Mouse (Mus musculus): ENCODE results near the gene Gna11.

DNA sequence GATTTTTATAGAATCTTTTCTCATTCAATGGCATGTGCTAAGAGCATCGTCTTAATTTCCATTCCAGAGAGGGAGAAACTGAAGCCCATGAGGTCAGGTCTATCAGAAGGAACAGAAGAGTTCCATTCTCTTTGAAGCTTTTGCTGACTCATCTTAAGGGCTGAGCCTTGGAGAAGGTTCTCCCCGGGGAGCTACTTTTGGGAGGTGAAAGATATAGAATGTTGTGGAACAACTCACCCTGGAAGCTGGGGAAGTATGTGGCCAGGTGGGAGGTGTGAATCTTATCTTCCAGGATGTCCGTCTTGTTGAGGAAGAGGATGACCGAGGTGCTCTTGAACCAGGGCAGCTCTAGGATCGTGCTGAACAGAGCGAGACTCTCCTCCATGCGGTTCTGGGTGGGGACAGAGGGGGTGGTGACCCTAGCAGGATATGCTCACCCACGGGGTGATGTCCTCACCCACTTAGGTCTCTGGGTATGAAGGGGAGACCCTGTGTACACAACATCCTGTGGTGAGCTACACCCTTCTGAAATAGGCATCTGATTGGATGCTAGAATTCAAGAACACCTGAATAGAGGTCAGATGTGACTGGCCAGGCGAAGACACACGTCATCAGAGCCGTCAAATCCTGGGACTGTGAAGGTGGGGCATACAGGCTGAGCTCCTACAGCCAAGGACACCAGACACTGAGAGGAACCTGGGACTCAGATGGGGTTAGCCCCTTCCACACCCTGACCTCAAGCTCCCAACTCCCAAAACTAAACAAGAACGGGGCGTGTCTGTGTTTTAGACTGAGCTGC is 37.1 kb downstream of the Gna11 start:
- TF ChIP-seq GATA1 (IDR thresholded peaks at IDR 0.05; ENCODE audit: borderline replicate concordance, low read length) (no peak), FLI1 (IDR thresholded peaks at IDR 0.05; ENCODE audit: low read length) (no peak)

Data from megakaryocyte, embryonic 14.5 days (primary cell).